In genomic region chr17:87901163-87901562, GRCm38 (mm10) we compare ENCODE assay signal across 34 mouse cellular contexts. TPM values are rescaled to one million over a fixed set of nuclear protein-coding genes. Genes with fewer than 3 reads are reported as not detected.
DNase-seq lines count a peak whose midpoint lies in the region; ATAC-seq and TF ChIP-seq lines count a peak whose summit lies in the region.
"Had no signal": no experiment of that assay in that cellular context is flagged by ENCODE, and none has a peak within 500 bp of the region (broad histone marks: within the 10 kb centered on the region; RNA-seq: fewer than 3 reads in every experiment).

No protein-coding gene starts in this region.

- TF ChIP-seq POLR2A in brain, embryonic 14.5 days (IDR thresholded peaks at IDR 0.05; ENCODE audit: borderline replicate concordance, extremely low read depth, insufficient read depth, insufficient read length, poor library complexity, severe bottlenecking), result no peak

- H3K36me3 ChIP-seq in hindbrain, embryonic 10.5 days, result no peaks in the 10 kb centered on the region
- no peaks in the 10 kb centered on the region for H3K36me3 ChIP-seq in hindbrain, embryonic 12.5 days
- no peaks in the 10 kb centered on the region for H3K36me3 ChIP-seq in limb, embryonic 12.5 days
- no peaks in the 10 kb centered on the region for H3K36me3 ChIP-seq in limb, embryonic 10.5 days
- H3K36me3 ChIP-seq: embryonic facial prominence, embryonic 15.5 days; heart, embryonic 10.5 days; liver, embryonic 15.5 days; lung, embryonic 15.5 days had no signal

- H3K9ac ChIP-seq in hindbrain, embryonic 12.5 days, result no peak overlapping the region
- no peak overlapping the region for H3K9ac ChIP-seq in limb, embryonic 12.5 days (replicated peaks)
- H3K9ac ChIP-seq: embryonic facial prominence, embryonic 15.5 days; liver, embryonic 15.5 days; lung, embryonic 15.5 days had no signal

- no peaks in the 10 kb centered on the region; the same call in 1 of the 2 replicates for H3K9me3 ChIP-seq in hindbrain, embryonic 10.5 days
- no peaks in the 10 kb centered on the region for H3K9me3 ChIP-seq in hindbrain, embryonic 12.5 days (replicated peaks)
- no peaks in the 10 kb centered on the region for H3K9me3 ChIP-seq in limb, embryonic 12.5 days
- H3K9me3 ChIP-seq in limb, embryonic 10.5 days (replicated peaks), result no peaks in the 10 kb centered on the region
- H3K9me3 ChIP-seq: embryonic facial prominence, embryonic 15.5 days; heart, embryonic 10.5 days; liver, embryonic 15.5 days; lung, embryonic 15.5 days had no signal

- no peak for TF ChIP-seq CTCF in brain, embryonic 14.5 days (IDR thresholded peaks at IDR 0.05; ENCODE audit: borderline replicate concordance, extremely low read depth, insufficient read depth, insufficient read length)

- peak overlapping the region; percentile 59; the same call in 1 of the 2 replicates for H3K27ac ChIP-seq in hindbrain, embryonic 10.5 days
- no peak overlapping the region for H3K27ac ChIP-seq in hindbrain, embryonic 12.5 days
- peak overlapping the region; percentile 35; the same call in 1 of the 2 replicates for H3K27ac ChIP-seq in limb, embryonic 12.5 days
- H3K27ac ChIP-seq in limb, embryonic 10.5 days, result no peak overlapping the region
- H3K27ac ChIP-seq: embryonic facial prominence, embryonic 15.5 days; gastrocnemius, adult 2 months; heart, embryonic 10.5 days; layer of hippocampus, adult 2 months; liver, embryonic 15.5 days; lung, embryonic 15.5 days had no signal

- no peak overlapping the region for H3K4me2 ChIP-seq in hindbrain, embryonic 12.5 days (replicated peaks)
- H3K4me2 ChIP-seq in limb, embryonic 12.5 days, result no peak overlapping the region
- H3K4me2 ChIP-seq: embryonic facial prominence, embryonic 15.5 days; liver, embryonic 15.5 days; lung, embryonic 15.5 days had no signal

- no peaks in the 10 kb centered on the region for H3K27me3 ChIP-seq in hindbrain, embryonic 10.5 days (ENCODE audit: insufficient read depth, poor library complexity, severe bottlenecking)
- no peaks in the 10 kb centered on the region for H3K27me3 ChIP-seq in hindbrain, embryonic 12.5 days
- no peaks in the 10 kb centered on the region for H3K27me3 ChIP-seq in limb, embryonic 12.5 days
- H3K27me3 ChIP-seq in limb, embryonic 10.5 days (ENCODE audit: low read depth, poor library complexity, severe bottlenecking), result no peaks in the 10 kb centered on the region
- H3K27me3 ChIP-seq: embryonic facial prominence, embryonic 15.5 days; liver, embryonic 15.5 days; lung, embryonic 15.5 days had no signal

- no peak for DNase-seq in hindbrain, embryonic 10.5 days (ENCODE audit: low spot score)
- DNase-seq in limb, embryonic 10.5 days (ENCODE audit: low spot score), result no peak
- DNase-seq in NIH3T3 (ENCODE audit: low read depth), result peak; percentile 17
- DNase-seq in brain, embryonic 14.5 days (ENCODE audit: low read depth), result peak; percentile 37
- no peak for DNase-seq in layer of hippocampus, adult 8-10 months (ENCODE audit: low spot score in 2 of 2)
- no peak for DNase-seq in layer of hippocampus, postnatal 14 days (ENCODE audit: low spot score in 2 of 2)
- DNase-seq: adrenal gland, adult 8-10 months; cerebellum, adult 18-20 months; cerebellum, postnatal 25 days; gastrocnemius, adult 2 months; kidney, adult 11 months; kidney, postnatal 14 days; lung, postnatal 4 days; thymus, postnatal 25 days had no signal

- WGBS in hindbrain, embryonic 10.5 days, result 59% methylated on average over 7 of the region's 7 CpGs
- 50% methylated on average over 7 of the region's 7 CpGs for WGBS in hindbrain, embryonic 12.5 days
- 34% methylated on average over 7 of the region's 7 CpGs for WGBS in limb, embryonic 12.5 days
- 48% methylated on average over 7 of the region's 7 CpGs for WGBS in limb, embryonic 10.5 days

- H3K4me1 ChIP-seq in hindbrain, embryonic 10.5 days (replicated peaks), result peaks cover 18% of the 10 kb centered on the region
- H3K4me1 ChIP-seq in hindbrain, embryonic 12.5 days, result peaks cover 8% of the 10 kb centered on the region; the same call in 1 of the 2 replicates
- no peaks in the 10 kb centered on the region for H3K4me1 ChIP-seq in limb, embryonic 12.5 days (replicated peaks)
- no peaks in the 10 kb centered on the region for H3K4me1 ChIP-seq in limb, embryonic 10.5 days
- H3K4me1 ChIP-seq: embryonic facial prominence, embryonic 15.5 days; heart, embryonic 10.5 days; liver, embryonic 15.5 days; lung, embryonic 15.5 days had no signal

- no peak overlapping the region for H3K4me3 ChIP-seq in hindbrain, embryonic 10.5 days
- H3K4me3 ChIP-seq in hindbrain, embryonic 12.5 days, result no peak overlapping the region
- no peak overlapping the region for H3K4me3 ChIP-seq in limb, embryonic 12.5 days (replicated peaks)
- H3K4me3 ChIP-seq in limb, embryonic 10.5 days, result no peak overlapping the region
- H3K4me3 ChIP-seq: embryonic facial prominence, embryonic 15.5 days; gastrocnemius, adult 2 months; heart, embryonic 10.5 days; layer of hippocampus, adult 2 months; liver, embryonic 15.5 days; lung, embryonic 15.5 days had no signal

- ATAC-seq in hindbrain, embryonic 12.5 days (ENCODE audit: low FRiP score), result no peak
- ATAC-seq in limb, embryonic 12.5 days (ENCODE audit: insufficient number of reproducible peaks, insufficient read depth, low FRiP score, low TSS enrichment, low read depth), result no peak
- ATAC-seq: activated CD4-positive, CD25-positive, alpha-beta regulatory T cell, adult 4 months had no signal

RNA-seq across cellular contexts. Expression of gene Rpl36-ps4, which starts 19.6 kb away (rescaled TPM):
- polyA plus RNA-seq in hindbrain, embryonic 10.5 days (2016; fragmentation: Nextera tagmentation; extraction: Ambion mirVana), result not detected in 2 replicates
- not detected in 2 replicates for polyA plus RNA-seq in hindbrain, embryonic 12.5 days (2016; fragmentation: Nextera tagmentation; extraction: Ambion mirVana)
- polyA plus RNA-seq in limb, embryonic 12.5 days (2016; fragmentation: Nextera tagmentation; extraction: Ambion mirVana), result not detected in 2 replicates
- polyA plus RNA-seq in limb, embryonic 10.5 days (2016; fragmentation: Nextera tagmentation; extraction: Ambion mirVana), result not detected in 2 replicates
- polyA plus RNA-seq in brain, embryonic 14.5 days (2012; rRNA removed), result not detected in 2 replicates
- total RNA-seq in layer of hippocampus, adult 8-10 months (2022), result not detected
- not detected for total RNA-seq in layer of hippocampus, postnatal 14 days (2021)
- total RNA-seq: adrenal gland, adult 8-10 months; gastrocnemius, adult 2 months; hematopoietic stem cell, adult 5-6 weeks; layer of hippocampus, adult 2 months; left cerebral cortex, postnatal 14 days; megakaryocyte-erythroid progenitor cell, adult 5-6 weeks; MEL had no signal
- polyA plus RNA-seq: activated CD4-positive, CD25-positive, alpha-beta regulatory T cell, adult 4 months; C2C12; embryonic facial prominence, embryonic 15.5 days; frontal cortex, adult 2 months; gonadal fat pad, adult 2 months; heart, embryonic 10.5 days; heart, postnatal 0 days; limb, embryonic 14.5 days; liver, embryonic 15.5 days; lung, embryonic 15.5 days; neural tube, embryonic 11.5 days; spleen, adult 2 months; testis, adult 2 months had no signal

Comparison
In these comparisons a context has a peak if more than half of its experiments do, and no peak if none do; other contexts are left out.
1. H3K27ac ChIP-seq: peak in hindbrain, embryonic 10.5 days (single experiment) and limb, embryonic 12.5 days (single experiment); none in hindbrain, embryonic 12.5 days (single experiment) and limb, embryonic 10.5 days (single experiment).
2. DNase-seq: peak in NIH3T3 (single experiment) and brain, embryonic 14.5 days (single experiment); none in hindbrain, embryonic 10.5 days (single experiment), limb, embryonic 10.5 days (single experiment), layer of hippocampus, adult 8-10 months (0 of 2) and layer of hippocampus, postnatal 14 days (0 of 2).